Mouse (Mus musculus) megakaryocyte, embryonic 14.5 days (primary cell): ENCODE results near the gene Ikbip.

Source experiments
- FLI1 ChIP-seq: IDR thresholded peaks from 2 replicates; pipeline ENCODE4 v1.6.1; 2012; ENCODE audit warnings: low read length, inconsistent platforms, mixed read lengths
- GATA1 ChIP-seq: IDR thresholded peaks from 3 replicates; pipeline ENCODE4 v1.6.1; 2012; ENCODE audit warnings: mixed read lengths, low read length, inconsistent platforms, borderline replicate concordance

GRCm38 (mm10) chr10:91062355-91062754 lies 20.4 kb upstream of the Ikbip start:
- TF ChIP-seq GATA1 (no peak), FLI1 (no peak)
